Mouse (Mus musculus): ENCODE results near the gene Smpd1. TPM values are rescaled to one million over a fixed set of nuclear protein-coding genes. Genes with fewer than 3 reads are reported as not detected.

Gene Smpd1
- polyA plus RNA-seq, 1 experiment from 2014 or later = 37.1 TPM

DNA sequence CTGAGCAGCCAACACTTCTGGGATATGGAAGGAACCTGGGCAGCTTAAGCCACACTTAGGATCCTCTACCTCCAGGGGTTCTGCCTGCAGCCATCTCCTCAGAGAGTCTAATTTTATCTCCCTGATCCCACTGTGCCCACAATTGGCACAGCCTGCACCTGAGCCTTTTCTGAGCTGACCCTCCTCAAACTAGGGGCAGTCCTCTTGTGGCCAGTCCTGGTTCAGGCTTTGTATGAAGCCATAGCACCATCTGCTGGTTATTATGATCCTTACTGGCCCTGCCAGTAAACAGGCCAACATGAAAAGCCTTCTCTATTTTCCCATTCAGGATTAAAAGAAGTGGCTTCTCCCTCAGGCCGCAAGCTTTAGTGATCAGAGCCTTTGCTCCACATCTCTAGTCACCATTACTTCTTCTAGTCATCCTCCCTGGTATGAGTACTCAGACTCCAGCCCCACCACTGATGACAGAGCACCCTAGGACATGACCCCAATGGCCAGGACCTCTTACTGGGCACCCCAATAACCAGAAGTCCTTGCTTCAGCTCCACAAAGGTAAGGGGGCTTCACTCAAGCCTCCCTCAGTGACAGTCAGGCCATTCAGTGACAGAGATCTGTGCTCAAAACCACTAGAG, 26.7 kb upstream of the Smpd1 start:
- no peaks in the 10 kb centered on the region for H3K36me3 ChIP-seq
- H3K27ac ChIP-seq = no peak overlapping the region
- H3K9ac ChIP-seq = no peak overlapping the region
- no peak overlapping the region for H3K4me2 ChIP-seq
- whole genome bisulfite sequencing = 43% methylated on average over 1 of the region's 1 CpGs
- no peaks in the 10 kb centered on the region for H3K27me3 ChIP-seq
- H3K4me3 ChIP-seq = no peak overlapping the region
- no peak for ATAC-seq (ENCODE audit: insufficient number of reproducible peaks, insufficient read depth, low FRiP score, low TSS enrichment, low read depth)
- no peaks in the 10 kb centered on the region for H3K4me1 ChIP-seq
- H3K9me3 ChIP-seq = no peaks in the 10 kb centered on the region

DNA sequence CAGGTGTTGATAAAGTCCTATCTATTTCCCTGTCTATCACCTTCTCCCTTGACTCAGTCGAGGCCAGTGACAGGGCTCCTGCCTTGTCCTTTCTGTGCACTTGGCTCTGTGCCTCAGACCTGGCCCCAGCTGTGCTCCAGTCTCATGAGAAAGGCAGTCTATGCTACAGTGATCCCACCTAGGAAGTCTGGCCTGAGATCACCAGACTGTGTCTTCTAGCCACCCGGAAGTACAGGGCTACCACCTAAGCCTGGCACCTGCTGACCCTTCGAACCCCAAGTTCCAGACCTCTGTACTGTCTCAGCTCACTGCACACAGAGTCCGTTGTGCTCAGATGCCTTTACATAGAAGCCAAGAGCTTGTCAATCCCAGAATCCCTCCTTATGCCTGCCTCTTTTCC, 26.1 kb upstream of the Smpd1 start:
- ATAC-seq (ENCODE audit: insufficient number of reproducible peaks, insufficient read depth, low FRiP score, low TSS enrichment, low read depth) = no peak
- H3K27me3 ChIP-seq = no peaks in the 10 kb centered on the region
- no peaks in the 10 kb centered on the region for H3K36me3 ChIP-seq
- H3K4me1 ChIP-seq = no peaks in the 10 kb centered on the region
- no peak overlapping the region for H3K4me2 ChIP-seq
- no peaks in the 10 kb centered on the region for H3K9me3 ChIP-seq
- H3K27ac ChIP-seq = no peak overlapping the region
- H3K9ac ChIP-seq = no peak overlapping the region
- no peak overlapping the region for H3K4me3 ChIP-seq
- WGBS = 80% methylated on average over 4 of the region's 4 CpGs

GRCm38 (mm10) chr7:105534162-105534561, 20.0 kb upstream of the Smpd1 start:
- no peak overlapping the region for H3K27ac ChIP-seq
- WGBS = 77% methylated on average over 3 of the region's 3 CpGs

DNA sequence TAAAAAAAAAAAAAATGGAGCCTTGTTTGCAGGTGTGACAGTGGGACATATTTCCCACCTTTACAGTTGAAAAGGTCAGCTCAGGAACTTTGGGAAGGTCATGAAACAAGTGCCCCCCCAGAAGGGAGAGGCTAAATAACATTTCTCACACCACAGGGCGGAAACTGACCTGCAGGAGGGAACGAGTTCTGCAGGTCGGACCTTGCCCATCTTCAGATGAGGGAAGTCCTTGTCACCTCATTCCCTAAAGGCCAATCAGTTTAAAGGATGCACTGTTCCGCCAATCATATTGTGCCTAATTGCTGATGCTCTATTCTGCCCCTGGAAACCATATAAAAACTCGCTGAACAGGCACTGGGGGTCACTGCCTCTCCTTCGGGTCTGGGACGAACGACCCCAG, 8.2 kb upstream of the Smpd1 start:
- Histone ChIP-seq H3K27ac (no peak overlapping the region), H3K9ac (no peak overlapping the region), H3K4me3 (no peak overlapping the region), H3K27me3 (no peaks in the 10 kb centered on the region), H3K4me1 (no peaks in the 10 kb centered on the region), H3K9me3 (no peaks in the 10 kb centered on the region), H3K4me2 (no peak overlapping the region), H3K36me3 (no peaks in the 10 kb centered on the region)
- ATAC-seq (ENCODE audit: insufficient number of reproducible peaks, insufficient read depth, low FRiP score, low TSS enrichment, low read depth) = no peak
- 74% methylated on average over 8 of the region's 8 CpGs for WGBS

More at GRCm38 (mm10) chr7:105534162-105534561, 20.0 kb upstream of the Smpd1 start:
- Histone ChIP-seq H3K4me1 (no peaks in the 10 kb centered on the region), H3K9ac (no peak overlapping the region), H3K4me3 (no peak overlapping the region), H3K36me3 (no peaks in the 10 kb centered on the region), H3K27me3 (no peaks in the 10 kb centered on the region), H3K4me2 (no peak overlapping the region), H3K9me3 (no peaks in the 10 kb centered on the region)
- no peak for ATAC-seq (ENCODE audit: insufficient number of reproducible peaks, insufficient read depth, low FRiP score, low TSS enrichment, low read depth)

DNA sequence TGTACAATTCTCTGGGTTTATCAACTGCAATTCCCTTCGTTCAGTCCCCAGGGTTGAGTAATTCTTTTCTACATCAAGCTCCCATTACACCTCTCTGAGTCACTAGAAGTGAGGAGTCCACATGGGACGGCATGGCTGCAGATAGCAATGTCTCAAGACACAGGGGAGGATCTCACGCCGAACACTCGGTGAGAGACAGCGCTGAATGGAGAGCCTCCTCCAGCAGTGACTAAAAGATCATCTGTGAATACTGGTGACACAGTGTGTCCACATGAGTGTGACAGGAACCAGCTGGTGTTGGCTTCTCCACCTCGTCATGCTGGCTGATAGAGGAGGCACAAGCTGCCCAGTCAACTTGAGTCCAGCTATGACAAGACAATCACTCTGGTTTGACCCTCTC, 6.2 kb upstream of the Smpd1 start:
- WGBS = 86% methylated on average over 7 of the region's 7 CpGs

GRCm38 (mm10) chr7:105549035-105549434, 5.1 kb upstream of the Smpd1 start:
- peak overlapping the region; percentile 21; the same call in 1 of the 2 replicates for H3K4me2 ChIP-seq

More for the DNA sequence above, 6.2 kb upstream of the Smpd1 start:
- ATAC-seq (ENCODE audit: insufficient number of reproducible peaks, insufficient read depth, low FRiP score, low TSS enrichment, low read depth) = no peak
- no peaks in the 10 kb centered on the region for H3K4me1 ChIP-seq
- H3K4me3 ChIP-seq = no peak overlapping the region
- H3K9ac ChIP-seq = no peak overlapping the region
- no peak overlapping the region for H3K4me2 ChIP-seq
- H3K9me3 ChIP-seq = no peaks in the 10 kb centered on the region
- H3K27ac ChIP-seq = no peak overlapping the region
- no peaks in the 10 kb centered on the region for H3K36me3 ChIP-seq
- H3K27me3 ChIP-seq = no peaks in the 10 kb centered on the region

GRCm38 (mm10) chr7:105553456-105554211, 526 bp upstream of the Smpd1 start:
- 30% methylated on average over 27 of the region's 27 CpGs for WGBS
- peak overlapping the region; percentile 80 for H3K9ac ChIP-seq
- no peaks in the 10 kb centered on the region for H3K27me3 ChIP-seq
- peaks cover 21% of the 10 kb centered on the region for H3K36me3 ChIP-seq
- no peaks in the 10 kb centered on the region for H3K9me3 ChIP-seq
- H3K4me1 ChIP-seq = peaks cover 17% of the 10 kb centered on the region
- H3K4me3 ChIP-seq = peak overlapping the region; percentile 76
- H3K27ac ChIP-seq = no peak overlapping the region
- ATAC-seq (ENCODE audit: insufficient number of reproducible peaks, insufficient read depth, low FRiP score, low TSS enrichment, low read depth) = no peak
- H3K4me2 ChIP-seq = peak overlapping the region; percentile 85

More at GRCm38 (mm10) chr7:105549035-105549434, 5.1 kb upstream of the Smpd1 start:
- Histone ChIP-seq H3K36me3 (no peaks in the 10 kb centered on the region), H3K9me3 (no peaks in the 10 kb centered on the region), H3K4me3 (no peak overlapping the region), H3K27me3 (no peaks in the 10 kb centered on the region), H3K4me1 (no peaks in the 10 kb centered on the region), H3K9ac (no peak overlapping the region), H3K27ac (peak overlapping the region; percentile 81)
- ATAC-seq (ENCODE audit: insufficient number of reproducible peaks, insufficient read depth, low FRiP score, low TSS enrichment, low read depth) = 0 out of 2 replicates have a peak, but pooled peaks have one; percentile 28
- 30% methylated on average over 6 of the region's 6 CpGs for WGBS

DNA sequence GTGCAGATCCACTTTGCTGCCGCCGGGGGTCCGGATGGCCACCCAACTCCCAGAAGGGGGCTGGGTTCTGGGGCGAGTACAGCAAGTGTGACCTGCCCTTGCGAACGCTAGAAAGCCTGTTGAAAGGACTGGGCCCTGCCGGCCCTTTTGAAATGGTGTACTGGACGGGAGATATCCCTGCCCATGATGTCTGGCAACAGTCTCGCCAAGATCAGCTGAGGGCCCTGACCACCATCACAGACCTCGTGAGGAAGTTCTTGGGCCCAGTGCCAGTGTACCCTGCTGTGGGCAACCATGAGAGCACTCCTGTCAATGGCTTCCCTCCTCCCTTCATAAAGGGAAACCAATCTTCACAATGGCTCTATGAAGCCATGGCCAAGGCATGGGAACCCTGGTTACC, 1.4 kb downstream of the Smpd1 start:
- no peak for ATAC-seq (ENCODE audit: insufficient number of reproducible peaks, insufficient read depth, low FRiP score, low TSS enrichment, low read depth)
- peaks cover 17% of the 10 kb centered on the region for H3K4me1 ChIP-seq
- H3K4me2 ChIP-seq = peak overlapping the region; percentile 85
- H3K36me3 ChIP-seq = peaks cover 36% of the 10 kb centered on the region
- WGBS = 89% methylated on average over 10 of the region's 10 CpGs
- no peak overlapping the region for H3K27ac ChIP-seq
- no peaks in the 10 kb centered on the region for H3K9me3 ChIP-seq
- H3K4me3 ChIP-seq = peak overlapping the region; percentile 76; the same call in 1 of the 2 replicates
- H3K27me3 ChIP-seq = no peaks in the 10 kb centered on the region
- 0 out of 2 replicates have a peak overlapping the region, but pooled peaks have one; percentile 27 for H3K9ac ChIP-seq

DNA sequence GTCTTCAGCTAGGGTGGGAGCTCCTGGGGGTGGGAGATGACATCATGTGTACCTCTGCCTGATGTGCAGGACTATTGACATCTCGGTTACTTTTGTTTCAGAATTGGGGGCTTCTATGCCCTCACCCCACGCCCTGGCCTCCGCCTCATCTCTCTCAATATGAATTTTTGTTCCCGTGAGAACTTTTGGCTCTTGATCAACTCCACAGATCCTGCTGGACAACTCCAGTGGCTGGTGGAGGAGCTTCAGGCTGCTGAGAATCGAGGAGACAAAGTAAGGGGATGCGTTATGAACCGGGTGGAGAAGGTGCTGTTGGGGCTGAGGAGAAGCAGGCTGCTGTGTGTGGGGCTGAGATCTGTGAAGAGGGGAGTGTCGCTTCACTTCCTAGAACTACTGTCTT, 2.2 kb downstream of the Smpd1 start:
- Histone ChIP-seq H3K4me3 (no peak overlapping the region), H3K9ac (no peak overlapping the region), H3K4me1 (peaks cover 17% of the 10 kb centered on the region), H3K4me2 (no peak overlapping the region), H3K36me3 (peaks cover 42% of the 10 kb centered on the region), H3K9me3 (no peaks in the 10 kb centered on the region), H3K27me3 (no peaks in the 10 kb centered on the region), H3K27ac (no peak overlapping the region)
- ATAC-seq (ENCODE audit: insufficient number of reproducible peaks, insufficient read depth, low FRiP score, low TSS enrichment, low read depth) = no peak
- WGBS = 87% methylated on average over 8 of the region's 8 CpGs

DNA sequence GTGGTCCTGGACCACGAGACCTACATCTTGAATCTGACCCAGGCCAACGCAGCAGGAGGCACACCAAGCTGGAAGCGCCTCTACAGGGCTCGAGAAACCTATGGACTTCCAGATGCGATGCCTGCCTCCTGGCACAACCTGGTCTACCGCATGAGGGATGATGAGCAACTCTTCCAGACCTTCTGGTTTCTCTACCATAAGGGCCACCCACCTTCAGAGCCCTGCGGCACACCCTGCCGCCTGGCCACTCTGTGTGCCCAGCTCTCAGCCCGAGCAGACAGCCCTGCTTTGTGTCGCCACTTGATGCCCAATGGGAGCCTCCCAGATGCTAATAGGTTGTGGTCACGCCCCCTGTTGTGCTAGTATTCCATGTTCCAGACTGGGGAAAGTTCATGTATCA, 3.5 kb downstream of the Smpd1 start:
- Histone ChIP-seq H3K4me1 (peaks cover 17% of the 10 kb centered on the region), H3K27ac (no peak overlapping the region), H3K36me3 (peaks cover 50% of the 10 kb centered on the region), H3K4me2 (no peak overlapping the region), H3K9me3 (no peaks in the 10 kb centered on the region), H3K27me3 (no peaks in the 10 kb centered on the region), H3K9ac (no peak overlapping the region), H3K4me3 (no peak overlapping the region)
- WGBS = 79% methylated on average over 11 of the region's 11 CpGs
- ATAC-seq (ENCODE audit: insufficient number of reproducible peaks, insufficient read depth, low FRiP score, low TSS enrichment, low read depth) = no peak

- Histone ChIP-seq H3K4me2 (no peak overlapping the region), H3K9me3 (no peaks in the 10 kb centered on the region), H3K4me1 (peaks cover 17% of the 10 kb centered on the region), H3K4me3 (no peak overlapping the region), H3K9ac (no peak overlapping the region), H3K27ac (no peak overlapping the region), H3K36me3 (peaks cover 61% of the 10 kb centered on the region), H3K27me3 (no peaks in the 10 kb centered on the region)
- WGBS = 92% methylated on average over 9 of the region's 9 CpGs
- ATAC-seq (ENCODE audit: insufficient number of reproducible peaks, insufficient read depth, low FRiP score, low TSS enrichment, low read depth) = no peak
Observed at GRCm38 (mm10) chr7:105559016-105559415, 4.9 kb downstream of the Smpd1 start.

DNA sequence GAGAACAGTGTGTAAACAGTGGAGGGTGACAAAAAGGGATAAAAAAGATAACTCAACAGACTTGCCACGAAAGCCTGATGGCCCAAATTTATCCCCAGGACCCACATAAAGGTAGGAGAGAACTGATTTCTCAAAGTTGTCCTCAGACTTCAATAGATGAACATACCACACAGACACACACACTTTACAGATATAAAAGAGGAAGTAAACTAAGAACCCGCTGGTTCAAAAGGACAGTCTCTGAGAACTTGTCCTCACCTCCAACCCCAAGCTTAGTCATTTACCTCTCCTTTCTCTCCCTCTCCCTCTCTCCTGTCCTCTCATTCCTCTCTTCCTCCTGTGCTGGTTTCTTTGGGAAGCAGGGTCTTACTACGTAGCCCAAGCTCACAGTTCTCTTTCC, 8.2 kb downstream of the Smpd1 start:
- Histone ChIP-seq H3K4me3 (no peak overlapping the region), H3K4me1 (no peaks in the 10 kb centered on the region), H3K27me3 (no peaks in the 10 kb centered on the region), H3K36me3 (peaks cover 85% of the 10 kb centered on the region), H3K9me3 (no peaks in the 10 kb centered on the region), H3K4me2 (no peak overlapping the region), H3K9ac (no peak overlapping the region), H3K27ac (no peak overlapping the region)
- ATAC-seq (ENCODE audit: insufficient number of reproducible peaks, insufficient read depth, low FRiP score, low TSS enrichment, low read depth) = no peak
- WGBS = 91% methylated on average over 3 of the region's 3 CpGs

Data from embryonic facial prominence, embryonic 13.5 days (tissue).